Mouse (Mus musculus) ES-E14 (cell line): Measurements from ENCODE around the gene Dut. TPM values are rescaled to one million over a fixed set of nuclear protein-coding genes. Genes with fewer than 3 reads are reported as not detected.
"Not testable (repeated sequence)": the region's sequence is repeated elsewhere in the genome, so short reads cannot be mapped to it uniquely, and the experiment has no call there.

ENCODE experiments used
- DNase-seq: peaks from one replicate; pipeline ENCODE4 v3.0.0-alpha.2; 2013; ENCODE audit warnings: low read depth, low spot score
- H3K27ac ChIP-seq: 2 replicates; pipeline ENCODE4 v1.5.1; 2012; ENCODE audit warnings: low read depth, mild to moderate bottlenecking, low read length, moderate library complexity, mixed read lengths; ENCODE audit not compliant: poor library complexity, insufficient read depth, severe bottlenecking
- H3K36me3 ChIP-seq: 2 replicates; pipeline ENCODE4 v1.6.1; 2012; ENCODE audit warnings: mild to moderate bottlenecking, low read length, moderate library complexity, mixed read lengths; ENCODE audit not compliant: control insufficient read depth, poor library complexity, insufficient read depth, severe bottlenecking
- H3K4me1 ChIP-seq, 2 experiments: fragments of 150-350 bp in 1 of 2; sonication (generic) in 1 of 2; 2 replicates each; pipeline ENCODE4 v1.6.1; 2012; ENCODE audit warnings: low read length in 2 of 2, mild to moderate bottlenecking in 1 of 2, mixed read lengths in 1 of 2; ENCODE audit not compliant: control insufficient read depth in 2 of 2, insufficient read depth in 2 of 2, poor library complexity in 1 of 2
- H3K4me3 ChIP-seq, 2 experiments: fragments of 150-350 bp in 1 of 2; sonication (generic) in 1 of 2; 2 replicates each; pipeline ENCODE4 v1.5.1; 2012; ENCODE audit warnings: low read length in 2 of 2, low read depth in 1 of 2, mild to moderate bottlenecking in 1 of 2, mixed read lengths in 1 of 2; ENCODE audit not compliant: insufficient read depth in 1 of 2, poor library complexity in 1 of 2, severe bottlenecking in 1 of 2
- H3K9ac ChIP-seq: 2 replicates; pipeline ENCODE4 v1.6.1; 2012; ENCODE audit warnings: low read depth, mild to moderate bottlenecking, low read length, mixed read lengths; ENCODE audit not compliant: poor library complexity, insufficient read depth, severe bottlenecking
- H3K9me3 ChIP-seq: fragments of 150-350 bp; sonication (generic); 2 replicates; pipeline ENCODE4 v1.6.1; 2012; ENCODE audit warnings: low read depth, mild to moderate bottlenecking, low read length; ENCODE audit not compliant: control insufficient read depth, insufficient read depth
- CHD2 ChIP-seq: IDR thresholded peaks from 2 replicates; pipeline ENCODE4 v1.6.1; 2014; ENCODE audit warnings: mild to moderate bottlenecking, low read depth, low read length, inconsistent platforms
- HCFC1 ChIP-seq: IDR thresholded peaks from 2 replicates; pipeline ENCODE4 v1.6.1; 2012; ENCODE audit warnings: low read length, inconsistent platforms, borderline replicate concordance; ENCODE audit not compliant: insufficient read depth
- MAFK ChIP-seq: IDR thresholded peaks from 2 replicates; pipeline ENCODE4 v1.6.1; 2014; ENCODE audit warnings: mild to moderate bottlenecking, low read depth, low read length, inconsistent platforms; ENCODE audit not compliant: insufficient read depth
- ZC3H11A ChIP-seq: IDR thresholded peaks from 2 replicates; pipeline ENCODE4 v1.6.1; 2012; ENCODE audit warnings: low read depth, mild to moderate bottlenecking, inconsistent platforms, low read length, borderline replicate concordance
- ZNF384 ChIP-seq: IDR thresholded peaks from 2 replicates; pipeline ENCODE4 v1.6.1; 2012; ENCODE audit warnings: low read depth, low read length, inconsistent platforms
- in situ Hi-C, 2 experiments: fragments of 600-800 bp; cut with MboI; formaldehyde crosslinking; loops; one replicate each; pipeline ENCODE4 v1.15.1; 2025; ENCODE audit warnings: low sequenced_read_pairs in 2 of 2, inconsistent platforms in 1 of 2; ENCODE audit not compliant: unreplicated experiment in 2 of 2
- total RNA-seq: library from RNA; depleted of rRNA; stranded (reverse); fragments of 300-350 nt; gene quantifications from 2 replicates; pipeline ENCODE4 v1.2.3, GENCODE M21; 2012

The Dut gene
- total RNA-seq, 1 experiment = 158 TPM

DNA sequence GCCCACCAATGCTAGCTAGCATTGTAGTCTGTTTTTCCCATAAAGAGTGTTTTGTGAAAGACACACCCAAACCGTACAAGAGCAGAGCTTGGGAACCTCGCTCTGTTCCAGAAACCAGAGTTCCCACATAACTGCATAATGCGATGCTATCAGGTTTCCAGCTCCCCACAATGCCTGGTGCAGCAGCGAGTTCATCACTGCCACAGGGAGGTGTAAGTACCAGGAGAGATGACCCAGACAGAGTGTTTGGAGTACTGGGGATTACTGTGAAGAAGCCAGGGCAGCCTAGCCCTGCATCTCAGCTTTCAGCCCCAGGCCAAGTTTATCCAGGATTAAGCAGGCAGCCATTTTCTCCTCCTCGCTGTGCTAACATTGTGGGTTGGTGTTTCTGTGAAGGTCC is 28.6 kb downstream of the Dut start:
- H3K9ac ChIP-seq = no peak overlapping the region
- no peak for DNase-seq
- no peak for TF ChIP-seq HCFC1
- H3K4me3 ChIP-seq = no peak overlapping the region
- in situ Hi-C loops = no loop called here
- no peak overlapping the region for H3K27ac ChIP-seq
- no peaks in the 10 kb centered on the region for H3K36me3 ChIP-seq
- no peaks in the 10 kb centered on the region for H3K4me1 ChIP-seq
- H3K9me3 ChIP-seq = no peaks in the 10 kb centered on the region

DNA sequence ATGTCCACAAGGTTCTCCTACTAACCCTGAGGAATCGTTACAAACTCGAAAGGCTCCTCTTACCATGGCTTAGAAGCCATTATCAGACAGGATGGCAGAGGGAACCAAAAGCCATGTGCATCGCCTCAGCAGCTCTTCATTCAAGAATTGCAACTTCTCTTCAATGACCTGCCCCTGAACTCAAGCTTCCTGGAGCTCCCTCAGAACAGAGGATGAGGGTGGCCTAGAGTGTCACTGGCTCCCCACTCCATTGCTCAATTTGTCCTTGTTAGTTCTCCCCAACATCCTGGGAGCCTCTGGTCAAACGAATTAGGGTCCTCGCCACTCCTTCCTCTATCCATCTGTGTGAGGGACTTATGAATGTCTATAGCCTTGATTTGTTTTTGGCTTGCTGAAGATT is 29.7 kb downstream of the Dut start:
- Histone ChIP-seq H3K9me3 (no peaks in the 10 kb centered on the region), H3K9ac (no peak overlapping the region), H3K36me3 (no peaks in the 10 kb centered on the region), H3K4me1 (no peaks in the 10 kb centered on the region), H3K27ac (no peak overlapping the region), H3K4me3 (no peak overlapping the region)
- TF ChIP-seq CHD2 (no peak), HCFC1 (no peak), MAFK (no peak), ZC3H11A (no peak), ZNF384 (no peak)
- no peak for DNase-seq
- in situ Hi-C loops = no loop called here

DNA sequence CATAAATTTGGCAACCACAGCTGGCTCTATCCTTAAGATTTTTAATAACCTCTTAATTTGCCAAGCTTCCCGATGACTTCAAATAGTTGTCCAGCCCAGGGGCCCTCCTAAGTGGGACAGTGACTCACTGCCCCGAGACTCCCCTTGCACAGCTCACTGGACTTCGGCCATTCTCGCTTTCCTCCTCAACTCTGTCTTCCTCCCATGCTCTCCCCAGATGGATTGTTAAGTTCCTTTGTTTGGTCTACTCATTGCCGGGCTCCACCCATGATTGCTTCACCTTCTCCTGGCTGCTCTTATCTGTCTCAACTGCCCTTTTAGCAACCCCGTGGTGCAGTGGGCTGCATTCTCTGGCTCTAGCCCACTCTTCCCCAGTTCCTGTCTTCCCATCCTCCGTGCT is 31.5 kb downstream of the Dut start:
- in situ Hi-C loops = no loop called here
- no peaks in the 10 kb centered on the region for H3K9me3 ChIP-seq
- H3K4me3 ChIP-seq = no peak overlapping the region
- TF ChIP-seq CHD2 = no peak
- no peak for TF ChIP-seq ZNF384
- TF ChIP-seq ZC3H11A = no peak
- TF ChIP-seq MAFK = no peak
- no peak for TF ChIP-seq HCFC1
- H3K9ac ChIP-seq = no peak overlapping the region
- H3K36me3 ChIP-seq = no peaks in the 10 kb centered on the region
- DNase-seq = no peak
- H3K4me1 ChIP-seq = no peaks in the 10 kb centered on the region
- no peak overlapping the region for H3K27ac ChIP-seq

DNA sequence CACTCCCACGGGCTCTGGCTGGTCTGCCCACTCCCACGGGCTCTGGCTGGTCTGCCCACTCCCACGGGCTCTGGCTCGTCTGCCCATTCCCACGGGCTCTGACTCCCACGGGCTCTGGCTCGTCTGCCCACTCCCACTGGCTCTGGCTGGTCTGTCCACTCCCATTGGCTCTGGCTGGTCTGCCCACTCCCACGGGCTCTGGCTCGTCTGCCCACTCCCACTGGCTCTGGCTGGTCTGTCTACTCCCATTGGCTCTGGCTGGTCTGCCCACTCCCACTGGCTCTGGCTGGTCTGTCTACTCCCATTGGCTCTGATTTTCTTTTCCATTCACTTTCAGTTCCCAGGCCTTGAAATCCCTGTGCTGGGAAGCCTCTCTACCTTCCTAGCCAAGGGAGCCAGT is 33.0 kb downstream of the Dut start:
- H3K9ac ChIP-seq, in situ Hi-C loops, DNase-seq: not testable (repeated sequence)

DNA sequence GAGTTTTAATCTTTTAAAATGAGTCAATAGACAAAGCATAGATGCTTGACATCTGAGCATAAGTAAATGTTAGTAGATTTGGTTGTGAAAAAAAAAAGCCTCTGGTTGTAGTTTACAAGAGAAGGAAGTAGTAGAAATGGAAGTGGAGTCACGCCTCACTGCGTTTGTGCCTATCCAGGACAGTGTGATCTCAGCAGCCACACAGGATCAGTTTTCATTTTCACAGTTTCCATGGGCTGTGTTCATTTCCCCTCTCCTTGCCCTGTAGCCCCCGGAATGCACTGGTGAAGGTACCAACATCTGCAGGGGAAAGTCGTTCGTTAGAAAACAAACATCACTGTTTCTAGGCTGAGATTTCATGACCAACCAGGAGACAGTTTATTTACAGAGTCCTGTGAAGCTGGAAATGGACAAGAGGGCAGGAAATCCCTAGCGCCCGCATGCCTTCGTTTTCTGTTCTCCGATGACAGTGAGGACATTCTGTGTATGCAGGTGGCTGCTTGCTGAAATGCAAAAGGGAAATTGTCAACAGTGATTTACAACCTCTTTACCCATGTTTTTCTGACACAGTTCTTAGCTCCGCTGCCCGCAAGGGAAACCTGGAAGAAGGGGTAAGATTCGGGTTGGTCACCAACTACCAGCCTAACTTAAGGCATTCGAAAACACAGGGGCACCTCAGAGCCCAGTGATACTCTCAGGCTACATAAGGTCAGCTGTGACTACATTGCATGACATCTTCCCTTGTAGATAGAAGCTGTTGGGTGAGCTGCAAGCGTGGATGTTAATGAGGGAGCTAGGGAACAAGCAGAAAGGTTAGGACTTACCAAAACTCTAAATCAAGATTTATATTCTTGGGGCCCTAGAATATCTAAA is 35.6 kb downstream of the Dut start:
- no peaks in the 10 kb centered on the region for H3K9me3 ChIP-seq
- no peak overlapping the region for H3K9ac ChIP-seq
- no peaks in the 10 kb centered on the region for H3K4me1 ChIP-seq
- H3K4me3 ChIP-seq = no peak overlapping the region
- no peaks in the 10 kb centered on the region for H3K36me3 ChIP-seq
- in situ Hi-C loops = no loop called here
- DNase-seq = no peak
- TF ChIP-seq CHD2 = no peak
- no peak for TF ChIP-seq ZC3H11A
- no peak for TF ChIP-seq HCFC1
- TF ChIP-seq MAFK = no peak
- TF ChIP-seq ZNF384 = no peak
- H3K27ac ChIP-seq = no peak overlapping the region

More for the DNA sequence above, 33.0 kb downstream of the Dut start:
- H3K36me3 ChIP-seq, H3K9me3 ChIP-seq, H3K4me3 ChIP-seq, H3K27ac ChIP-seq, H3K4me1 ChIP-seq: not testable (repeated sequence)
